ENCODE assay signal across 15 mouse cellular contexts in genomic region chr11:101280837-101281236, GRCm38 (mm10).
"Had no signal": no experiment of that assay in that cellular context is flagged by ENCODE, and none has a peak within 500 bp of the region (broad histone marks: within the 10 kb centered on the region; RNA-seq: fewer than 3 reads in every experiment).

No protein-coding gene starts in this region.

- H3K4me3 ChIP-seq: hindbrain, embryonic 15.5 days; layer of hippocampus, adult 2 months; limb, embryonic 10.5 days; limb, embryonic 13.5 days; liver, embryonic 12.5 days; liver, embryonic 15.5 days; lung, embryonic 15.5 days; midbrain, embryonic 13.5 days had no signal

- ATAC-seq: intestine, postnatal 0 days; liver, embryonic 12.5 days; midbrain, embryonic 13.5 days had no signal

- H3K27me3 ChIP-seq: hindbrain, embryonic 15.5 days; lung, embryonic 15.5 days had no signal

- H3K27ac ChIP-seq: hindbrain, embryonic 15.5 days; layer of hippocampus, adult 2 months; limb, embryonic 10.5 days; limb, embryonic 13.5 days; liver, embryonic 12.5 days; liver, embryonic 15.5 days; lung, embryonic 15.5 days; midbrain, embryonic 13.5 days had no signal

- H3K4me2 ChIP-seq: hindbrain, embryonic 15.5 days; limb, embryonic 13.5 days; liver, embryonic 12.5 days; liver, embryonic 15.5 days; lung, embryonic 15.5 days; midbrain, embryonic 13.5 days had no signal

- H3K36me3 ChIP-seq: hindbrain, embryonic 15.5 days had no signal

- H3K9ac ChIP-seq: hindbrain, embryonic 15.5 days; limb, embryonic 13.5 days; liver, embryonic 12.5 days; liver, embryonic 15.5 days; lung, embryonic 15.5 days; midbrain, embryonic 13.5 days had no signal

- H3K9me3 ChIP-seq: hindbrain, embryonic 15.5 days; limb, embryonic 10.5 days; limb, embryonic 13.5 days; liver, embryonic 12.5 days; liver, embryonic 15.5 days; lung, embryonic 15.5 days; midbrain, embryonic 13.5 days had no signal

- DNase-seq: layer of hippocampus, adult 9-11 months; liver; lung, adult 18-20 months; lung, postnatal 10 days; lung, postnatal 36 days; thymus, postnatal 25 days had no signal
